Mouse (Mus musculus): ENCODE data around the gene Ccdc93. TPM values are rescaled to one million over a fixed set of nuclear protein-coding genes. Genes with fewer than 3 reads are reported as not detected.
A peak's percentile ranks its signal among the peaks of the same experiment; 100 is the strongest.

The Ccdc93 gene
- total RNA-seq, 2 experiments from 2014 or later = 23.6 to 27.2 TPM

DNA sequence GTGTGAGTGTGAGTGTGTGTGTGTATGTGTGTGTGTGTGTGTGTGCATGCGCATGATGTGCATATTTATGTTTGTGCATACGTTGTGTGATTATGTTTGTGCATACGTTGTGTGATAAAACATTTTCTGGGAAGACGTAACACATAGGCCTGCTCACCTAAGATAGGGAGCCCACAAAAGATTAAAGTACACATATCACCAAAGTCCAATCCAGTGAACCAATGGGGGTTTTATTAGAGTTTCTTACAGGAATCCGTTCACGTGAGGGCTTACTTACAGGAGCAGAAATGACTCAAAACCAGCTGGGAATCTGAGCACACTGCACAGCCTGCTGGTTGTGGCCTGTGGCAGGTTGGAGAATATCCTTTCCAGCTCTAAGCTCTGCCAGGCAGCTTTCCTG, 13.3 kb downstream of the Ccdc93 start:
- no peak for DNase-seq (ENCODE audit: low spot score in 2 of 2)

DNA sequence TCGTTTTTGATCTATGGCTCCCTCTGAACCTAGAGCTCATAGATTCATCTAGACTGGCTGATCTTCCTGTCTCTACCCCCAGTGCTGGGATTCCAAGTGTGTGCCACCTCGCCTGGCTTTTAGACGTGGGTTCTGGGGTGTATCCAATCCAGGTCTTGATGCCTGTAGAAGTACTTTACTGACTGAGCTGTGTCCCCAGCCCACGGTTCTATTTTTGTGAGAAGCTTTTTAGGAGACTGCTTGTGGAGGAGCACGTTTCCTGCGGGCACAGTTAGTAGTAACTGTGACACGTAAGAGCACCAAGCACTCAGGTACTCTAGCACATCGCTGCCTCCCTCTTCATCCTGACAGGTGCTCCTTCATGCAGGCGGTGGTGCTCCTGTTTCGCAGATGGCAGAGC, 16.4 kb downstream of the Ccdc93 start:
- peak in 1 of 2 experiments; percentile 20 for DNase-seq (ENCODE audit: low spot score in 2 of 2)

DNA sequence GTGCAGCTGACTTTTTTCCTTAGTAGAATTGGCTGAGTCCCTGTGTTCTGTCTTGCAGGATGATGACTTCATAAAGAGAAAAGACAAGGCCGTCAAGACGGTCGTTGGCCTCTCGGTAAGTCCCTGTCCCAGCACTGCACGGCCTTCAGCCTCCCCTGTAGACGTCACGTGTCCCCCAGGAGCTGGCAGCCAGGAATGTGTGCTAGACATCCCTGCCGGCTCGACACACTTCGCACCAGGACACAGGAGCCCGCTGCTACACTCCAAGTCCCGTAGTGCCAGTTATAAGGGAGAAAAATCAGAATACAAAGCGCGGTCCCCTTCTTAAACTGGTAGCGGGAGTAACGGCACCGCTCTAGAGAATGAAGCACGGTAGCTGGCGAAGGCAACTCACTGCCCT, 17.3 kb downstream of the Ccdc93 start:
- no peak for DNase-seq (ENCODE audit: low spot score in 2 of 2)

DNA sequence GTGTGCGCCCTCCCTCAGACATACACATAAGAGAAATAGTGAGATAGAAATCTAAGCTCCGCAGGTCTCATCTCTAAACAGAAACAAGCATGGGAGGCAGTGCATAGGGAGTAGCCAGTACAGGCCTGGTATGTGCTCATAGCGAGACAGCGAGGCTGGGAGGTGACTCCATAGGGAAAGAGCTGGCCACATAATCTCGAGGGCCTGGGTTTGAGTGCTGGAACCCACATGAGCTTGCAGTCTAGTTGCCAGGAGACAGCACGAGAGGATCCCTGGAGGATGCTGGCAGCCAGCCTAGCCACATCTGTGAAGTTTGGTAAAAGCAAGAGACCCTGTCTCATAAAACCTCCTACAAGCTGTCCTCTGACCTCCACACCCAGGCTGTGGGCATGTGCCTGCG, 20.2 kb downstream of the Ccdc93 start:
- DNase-seq (ENCODE audit: low spot score in 2 of 2) = no peak

DNA sequence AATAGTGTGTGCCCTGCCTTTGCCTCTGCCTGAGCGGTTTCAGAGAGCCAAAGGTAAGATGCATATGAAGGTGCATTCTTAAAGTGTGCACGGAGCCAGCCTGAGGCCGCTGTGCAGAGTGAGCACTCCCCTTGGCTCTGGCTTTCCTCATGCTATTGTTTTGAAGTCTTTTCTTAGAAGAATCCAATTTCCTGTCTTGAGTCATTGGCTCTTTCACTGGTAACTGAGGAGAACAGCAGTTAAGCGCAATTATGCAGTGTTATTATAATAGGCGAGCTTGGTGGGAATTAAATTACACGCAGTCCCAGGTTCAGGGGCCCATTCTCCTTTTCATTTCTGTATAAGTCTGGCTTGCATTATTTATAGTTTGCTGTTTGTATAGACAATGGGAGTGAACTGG, 21.6 kb downstream of the Ccdc93 start:
- no peak for DNase-seq (ENCODE audit: low spot score in 2 of 2)

DNA sequence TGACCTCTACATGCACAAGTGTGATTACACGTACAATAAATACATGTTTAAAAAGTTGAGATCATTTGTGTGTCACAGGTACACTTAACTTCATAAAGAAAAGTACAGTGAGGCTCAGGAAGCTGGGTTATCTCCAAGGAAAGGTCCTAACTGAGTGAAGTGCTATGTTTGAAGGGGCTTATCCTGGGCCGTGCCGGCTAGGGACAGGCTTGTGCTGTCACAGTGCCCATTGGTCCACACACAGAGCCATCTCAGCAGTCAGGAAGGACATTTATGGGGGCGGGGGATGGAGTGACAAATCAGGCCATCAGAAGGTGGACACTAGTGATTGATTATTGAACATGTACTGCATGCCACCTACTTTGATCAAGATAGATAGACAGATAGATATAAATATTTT, 22.2 kb downstream of the Ccdc93 start:
- no peak for DNase-seq (ENCODE audit: low spot score in 2 of 2)

DNA sequence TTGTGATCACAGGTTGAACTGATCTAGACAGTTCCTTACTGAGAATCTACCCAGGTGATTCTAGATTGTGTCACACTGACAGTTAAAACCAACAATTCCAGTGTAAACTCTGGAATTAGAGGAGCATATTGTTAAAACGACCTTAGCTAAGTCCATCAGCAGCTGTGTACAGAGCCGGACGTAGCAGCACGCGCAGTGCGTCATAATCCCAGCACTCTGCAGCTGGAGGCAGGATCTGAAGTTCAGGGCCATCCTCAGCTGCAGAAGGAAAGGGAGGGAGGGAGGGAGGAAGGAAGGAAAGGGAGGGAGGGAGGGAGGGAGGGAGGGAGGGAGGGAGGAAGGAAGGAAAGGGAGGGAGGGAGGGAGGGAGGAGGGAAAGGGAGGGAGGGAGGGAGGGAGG, 24.1 kb downstream of the Ccdc93 start:
- no peak for DNase-seq (ENCODE audit: low spot score in 2 of 2)

DNA sequence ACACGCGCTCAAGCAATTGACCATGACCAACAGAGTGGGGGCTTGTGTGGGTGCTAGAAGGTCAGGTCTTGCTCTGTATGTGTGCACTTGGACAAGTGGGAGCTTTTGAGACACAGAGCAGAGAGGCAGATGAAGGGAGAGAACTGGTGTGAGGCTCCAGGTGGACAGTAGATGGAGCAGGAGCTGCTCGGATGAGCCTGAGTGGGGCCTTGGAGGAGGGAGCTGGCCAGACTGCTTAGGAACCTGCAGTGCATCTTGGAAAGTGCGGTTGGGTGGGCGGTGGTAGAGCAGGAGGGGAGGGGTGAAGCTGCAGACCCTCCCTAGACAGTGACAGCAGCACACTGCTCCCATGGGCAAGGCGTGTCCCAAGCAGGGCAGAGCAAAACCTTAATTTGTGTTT, 29.2 kb downstream of the Ccdc93 start:
- no peak for DNase-seq (ENCODE audit: low spot score in 2 of 2)

DNA sequence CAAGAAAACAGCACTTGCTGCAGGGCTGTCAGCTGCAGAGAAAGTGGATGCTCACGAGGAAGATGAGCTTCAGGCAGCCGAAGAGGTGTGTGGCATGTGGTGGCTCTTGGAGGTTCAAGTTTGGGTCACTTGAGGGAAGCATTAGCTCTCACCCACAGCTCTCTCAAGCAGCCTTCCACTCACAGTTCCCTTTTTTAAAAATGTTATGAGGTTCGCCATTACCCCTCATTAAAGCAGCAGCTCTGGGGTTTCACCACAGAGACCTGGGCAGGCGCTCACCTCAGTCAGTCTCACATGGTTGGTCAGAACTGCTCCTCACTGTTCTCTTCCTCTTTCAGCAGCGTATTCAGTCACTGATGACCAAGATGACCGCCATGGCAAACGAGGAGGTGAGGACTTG, 31.0 kb downstream of the Ccdc93 start:
- no peak for DNase-seq (ENCODE audit: low spot score in 2 of 2)

DNA sequence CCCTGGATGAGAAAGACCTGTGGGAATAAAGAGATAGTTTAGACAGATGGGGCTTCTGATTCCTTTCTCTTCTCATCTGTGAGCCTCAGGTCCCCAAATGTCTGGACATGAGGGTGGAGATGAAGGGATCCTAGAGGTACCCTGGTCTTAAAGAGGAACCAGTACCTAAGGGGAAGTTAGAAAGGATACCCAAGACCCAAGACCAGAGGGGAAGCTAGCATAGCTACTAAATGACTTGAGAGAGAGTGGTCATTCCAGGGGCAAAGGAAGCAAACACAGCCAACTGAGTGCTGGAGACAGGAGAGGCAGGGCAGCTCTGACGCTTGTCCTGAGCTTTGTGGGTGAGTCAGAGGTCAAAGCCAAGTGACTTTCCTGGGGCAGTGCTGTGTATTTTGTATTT, 31.8 kb downstream of the Ccdc93 start:
- DNase-seq (ENCODE audit: low spot score in 2 of 2) = no peak

DNA sequence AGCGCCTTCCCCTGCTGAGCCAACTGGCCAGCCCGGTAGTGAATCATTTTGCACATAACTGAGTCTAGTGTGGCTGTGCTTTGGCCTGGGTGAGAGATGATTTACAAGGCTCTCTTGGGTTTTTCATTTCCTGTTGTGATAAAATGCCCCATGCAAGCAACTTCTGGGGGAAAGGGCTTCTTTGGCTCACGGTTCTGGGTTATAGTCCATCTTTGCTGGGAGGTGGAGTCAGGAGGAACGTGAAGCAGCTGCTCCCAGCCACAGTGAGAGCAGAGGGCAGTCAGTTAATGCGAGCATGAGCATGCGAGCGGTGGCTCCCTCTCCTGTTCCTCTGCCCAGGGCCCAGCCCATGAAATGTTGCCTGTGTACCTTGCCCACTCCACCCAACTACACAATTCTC, 33.0 kb downstream of the Ccdc93 start:
- no peak for DNase-seq (ENCODE audit: low spot score in 2 of 2)

DNA sequence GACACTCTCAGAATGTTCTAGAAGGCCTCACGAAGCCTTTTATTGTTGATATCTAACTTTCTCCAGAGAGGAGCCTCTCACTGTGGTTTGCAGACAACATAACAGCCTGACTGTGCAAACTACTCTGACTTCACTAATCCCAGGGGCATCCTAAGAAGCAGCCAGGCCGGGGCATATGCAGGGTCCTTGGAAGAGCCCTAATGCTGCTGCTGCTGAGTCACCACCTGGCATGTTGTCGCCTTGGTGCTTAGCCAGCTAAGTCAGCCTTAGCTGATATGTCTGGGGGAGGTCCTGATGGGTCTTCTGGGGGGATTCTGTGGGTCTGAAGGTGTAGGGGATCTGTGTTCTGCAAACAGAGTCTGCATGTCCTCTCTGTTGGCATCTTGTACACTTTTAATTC, 35.4 kb downstream of the Ccdc93 start:
- DNase-seq (ENCODE audit: low spot score in 2 of 2) = no peak

DNA sequence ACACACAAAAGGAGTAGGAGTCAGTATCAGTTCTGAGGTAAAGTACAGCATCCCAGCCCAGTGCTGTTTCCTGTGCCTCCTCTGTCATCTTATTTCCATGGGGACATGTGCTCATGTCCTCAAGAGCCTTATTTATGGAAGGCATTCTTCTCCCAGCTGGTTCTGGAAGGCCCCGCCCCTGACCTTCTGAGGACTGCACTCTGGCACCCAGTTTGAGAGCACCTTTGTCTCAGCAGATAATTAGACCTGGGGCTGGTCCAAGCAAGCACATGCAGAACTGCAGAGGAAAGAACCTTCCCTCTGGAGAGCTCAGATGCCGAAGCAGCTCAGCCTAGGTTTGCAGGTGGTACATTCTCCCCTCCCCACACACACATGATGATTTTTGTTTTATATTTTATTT, 37.4 kb downstream of the Ccdc93 start:
- no peak for DNase-seq (ENCODE audit: low spot score in 2 of 2)

DNA sequence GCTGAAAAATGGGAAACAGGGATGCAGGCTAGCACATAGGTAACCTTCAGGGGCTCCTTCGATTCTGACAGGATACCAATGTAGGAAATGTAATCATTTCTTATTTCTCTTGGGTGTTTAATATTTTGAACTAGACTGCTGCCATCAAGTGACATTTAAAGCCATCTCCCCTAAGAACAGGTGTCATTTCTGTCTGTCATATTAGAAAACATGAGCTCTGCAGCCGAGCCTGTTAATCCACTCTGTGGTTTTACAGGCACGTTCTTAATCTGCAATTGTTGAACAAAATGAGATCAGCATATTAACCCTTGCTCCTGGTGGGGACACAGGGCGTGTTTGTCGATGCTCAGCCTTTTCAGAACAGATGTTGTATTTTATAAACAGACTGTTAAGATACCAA, 40.7 kb downstream of the Ccdc93 start:
- no peak for DNase-seq (ENCODE audit: low spot score in 2 of 2)

DNA sequence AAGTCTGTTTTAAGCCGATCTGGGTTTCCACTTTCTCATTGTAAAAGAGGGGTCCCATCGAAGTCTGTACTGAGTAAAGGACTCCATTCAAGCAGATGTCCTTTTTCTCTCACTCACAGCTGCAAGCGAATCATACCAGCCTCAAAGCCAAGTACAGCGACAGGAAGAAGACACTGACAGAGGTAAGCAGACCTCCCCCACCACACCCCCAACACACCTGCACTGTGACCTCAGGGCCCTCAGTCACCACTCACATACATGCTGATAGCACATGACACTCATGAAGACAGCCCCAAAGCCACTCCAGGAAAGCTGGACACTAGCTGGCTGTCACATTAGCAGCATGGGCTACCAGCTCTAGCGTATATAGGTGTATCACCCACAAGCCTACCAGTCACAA, 46.9 kb downstream of the Ccdc93 start:
- no peak for DNase-seq (ENCODE audit: low spot score in 2 of 2)

DNA sequence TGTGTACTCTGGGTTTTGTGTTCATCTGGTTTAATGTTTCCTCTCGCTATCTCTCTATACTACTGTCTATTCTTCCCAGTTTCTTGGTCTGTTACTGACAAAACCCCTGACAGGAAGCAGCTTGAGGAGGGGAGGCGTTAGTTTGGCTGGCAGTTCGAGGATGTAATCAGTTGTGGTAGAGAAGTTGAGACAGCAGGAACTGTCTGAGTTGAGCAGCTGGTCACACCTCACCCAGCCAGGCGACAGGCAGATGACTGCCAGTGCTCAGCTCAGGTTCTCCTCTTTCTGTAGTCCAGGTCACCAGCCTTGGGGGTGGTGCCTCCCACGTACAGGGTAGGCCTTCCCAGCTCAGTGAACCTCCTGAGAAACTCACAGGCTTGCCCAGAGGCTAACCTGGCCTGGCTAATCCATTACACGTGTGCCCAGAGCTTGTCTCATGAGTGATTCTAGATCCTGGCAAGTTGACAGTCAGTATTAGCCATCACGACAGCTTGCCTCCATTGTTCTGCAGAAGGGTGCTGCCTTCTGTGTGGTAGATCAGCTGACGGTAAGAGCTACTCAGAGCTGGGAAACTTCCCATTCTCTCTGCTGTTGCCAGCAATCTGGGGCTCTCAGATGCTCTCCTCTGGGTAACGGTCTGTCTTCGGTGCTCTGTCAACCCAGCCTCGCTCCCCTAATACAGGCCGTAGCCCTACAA, 47.6 kb downstream of the Ccdc93 start:
- DNase-seq (ENCODE audit: low spot score in 2 of 2) = peak; percentile 30 to 36

DNA sequence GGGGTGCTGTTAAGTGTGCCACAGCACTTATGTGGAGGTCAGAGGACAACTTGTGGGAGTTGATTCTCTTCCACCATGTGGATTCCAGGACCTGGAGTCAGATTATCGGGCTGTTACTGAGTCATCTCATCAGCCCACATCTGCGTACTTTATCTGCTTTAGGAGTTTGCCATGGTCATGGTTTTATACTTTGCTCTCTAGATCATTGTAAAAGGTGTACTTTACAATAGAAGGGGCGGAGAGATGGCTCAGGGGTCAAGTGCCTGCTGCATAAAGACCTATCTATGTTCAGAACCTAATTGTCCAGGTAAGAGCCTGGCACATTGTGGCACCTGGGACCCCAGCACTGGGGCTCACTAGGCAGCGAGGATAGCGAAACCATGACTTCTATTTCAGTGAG, 48.6 kb downstream of the Ccdc93 start:
- no peak for DNase-seq (ENCODE audit: low spot score in 2 of 2)

DNA sequence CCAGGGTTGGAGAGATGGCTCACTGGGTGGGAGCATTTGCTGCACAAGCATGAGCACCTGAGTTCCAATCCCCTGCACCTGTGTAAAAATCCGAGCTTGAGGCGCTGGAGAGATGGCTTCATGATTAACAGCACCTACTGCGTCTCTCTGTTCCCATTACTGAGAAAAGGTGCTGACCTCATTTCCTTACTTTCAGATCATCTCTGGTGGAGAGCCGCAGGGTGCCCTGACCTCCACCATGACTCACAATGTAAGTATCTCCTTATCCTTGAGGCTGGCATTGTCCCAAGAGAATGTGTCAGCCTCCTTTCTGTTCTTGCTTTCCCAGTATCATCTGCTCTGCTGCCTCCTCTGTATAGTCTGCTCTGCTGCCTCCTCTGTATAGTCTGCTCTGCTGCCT, 52.2 kb downstream of the Ccdc93 start:
- no peak for DNase-seq (ENCODE audit: low spot score in 2 of 2)

DNA sequence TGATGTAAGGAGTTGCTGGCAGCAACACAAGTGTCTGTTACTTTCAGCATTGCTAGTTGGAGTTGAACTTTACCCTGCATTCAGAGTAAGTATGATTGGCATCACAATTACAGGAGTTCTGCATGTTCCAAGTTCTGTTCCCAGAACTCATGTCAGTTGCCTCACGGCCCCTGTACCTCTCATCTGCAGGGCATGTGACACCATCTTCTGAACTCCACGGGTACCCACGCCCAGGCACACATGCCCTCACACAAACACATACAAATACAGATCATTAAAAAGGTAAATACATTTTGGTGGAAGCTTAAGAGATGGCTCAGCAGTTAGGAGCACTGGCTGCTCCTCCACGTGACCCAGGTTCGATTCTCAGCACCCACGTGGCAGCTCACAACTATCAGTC, 56.0 kb downstream of the Ccdc93 start:
- DNase-seq (ENCODE audit: low spot score in 2 of 2) = no peak

DNA sequence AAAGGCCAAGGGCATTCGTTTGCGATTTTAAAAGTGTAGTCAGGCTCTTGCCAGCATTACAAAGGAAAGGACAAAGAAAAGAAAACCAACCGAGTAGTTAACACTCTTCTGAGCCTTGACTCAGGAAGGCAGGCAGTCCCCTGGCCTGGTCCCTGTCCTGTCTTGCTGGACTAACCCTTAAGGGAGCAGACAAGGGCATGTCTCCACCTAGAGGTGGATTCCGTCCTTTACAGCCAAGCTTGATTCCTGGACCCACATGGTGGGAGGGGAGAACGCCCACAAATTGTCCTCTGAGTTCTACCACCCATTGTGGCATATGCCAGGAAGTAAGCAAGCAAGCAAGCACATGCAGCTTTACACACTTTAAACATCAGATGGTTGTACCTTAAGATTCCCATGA, 59.4 kb downstream of the Ccdc93 start:
- peak; percentile 29 to 37 for DNase-seq (ENCODE audit: low spot score in 2 of 2)

DNA sequence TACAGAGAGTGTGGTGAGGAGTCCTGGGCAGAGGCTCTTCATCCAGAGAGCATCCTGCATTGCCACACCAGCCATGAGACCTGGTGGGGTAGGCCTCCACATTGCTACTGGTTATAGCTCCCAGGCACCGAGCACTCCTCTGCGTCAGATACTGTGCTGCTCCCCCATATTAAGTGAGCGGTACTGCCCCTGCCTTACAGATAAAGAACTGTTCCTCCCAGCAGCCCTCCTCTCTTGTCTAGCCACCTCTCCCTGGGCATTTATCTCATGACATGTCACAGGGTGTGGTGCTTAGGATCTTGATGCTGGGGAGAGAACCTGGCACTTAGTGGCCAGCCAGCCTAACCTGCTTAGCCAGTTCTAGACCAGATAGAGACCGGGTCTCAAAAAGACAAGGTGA, 66.2 kb downstream of the Ccdc93 start:
- no peak for DNase-seq (ENCODE audit: low spot score in 2 of 2)

DNA sequence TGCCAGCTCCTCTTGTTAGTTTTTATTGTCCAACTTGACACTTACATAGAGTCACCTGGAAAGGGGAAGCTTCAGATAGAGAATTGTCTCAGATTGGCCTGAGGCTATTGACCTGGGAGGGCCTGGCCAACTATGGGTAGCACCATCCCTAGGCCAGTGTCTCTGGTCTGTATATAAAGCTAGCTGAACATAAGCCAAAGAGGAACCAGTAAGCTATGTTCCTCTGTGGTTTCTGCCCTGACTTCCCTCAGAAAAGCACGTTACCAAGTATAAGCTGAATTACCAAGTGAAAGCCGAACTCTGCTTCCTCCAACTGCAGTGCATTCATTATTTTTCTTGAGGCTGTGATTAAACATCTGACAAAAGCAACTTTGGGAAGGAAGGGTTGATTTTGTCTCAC, 77.9 kb downstream of the Ccdc93 start:
- no peak for DNase-seq (ENCODE audit: low spot score in 2 of 2)

DNA sequence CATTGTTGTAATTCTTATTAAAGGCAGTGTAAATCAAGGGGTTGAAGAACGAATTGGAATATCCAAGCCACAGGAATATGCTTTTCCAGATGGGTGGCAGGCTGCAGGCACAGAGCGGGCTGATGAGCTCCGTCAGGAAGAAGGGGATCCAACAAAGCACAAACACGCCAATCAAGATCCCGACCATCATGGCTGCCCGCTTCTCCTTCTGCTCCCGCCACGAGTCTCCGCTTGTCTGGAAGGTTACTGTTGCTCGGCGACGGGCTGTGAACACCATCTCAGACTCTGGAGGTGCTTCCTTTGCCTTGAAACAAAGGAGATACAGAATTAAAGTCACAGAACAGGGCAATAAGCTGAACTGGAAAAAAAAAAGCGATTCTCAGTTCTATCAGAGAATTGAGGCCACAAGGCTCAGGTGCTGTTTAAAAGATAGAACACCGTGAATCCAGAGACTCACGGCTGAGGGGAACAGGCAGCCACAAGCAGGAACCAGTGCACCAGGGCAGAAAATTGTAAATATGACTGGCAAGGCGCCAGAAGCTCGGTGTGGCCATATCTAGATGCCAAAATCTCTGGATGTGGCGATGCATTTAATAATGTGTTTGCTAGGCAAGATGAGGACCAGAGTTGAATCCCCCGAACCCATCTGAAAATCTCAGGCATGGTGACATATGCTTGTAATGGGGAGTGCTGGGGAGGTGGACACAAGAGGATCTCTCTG, 79.7 kb downstream of the Ccdc93 start:
- DNase-seq (ENCODE audit: low spot score in 2 of 2) = no peak
